Mouse (Mus musculus): ENCODE data around the gene Olfr1026.

The Olfr1026 gene

GRCm38 (mm10) chr2:85921258-85921657, at the start of gene Olfr1026:
Gene Olfr1026, plus strand, starts transcription at chr2:85921558.
- no peak for DNase-seq (ENCODE audit: low read depth, low spot score)

- DNase-seq (ENCODE audit: low read depth, low spot score) = no peak
These were observed 36.0 kb upstream of the Olfr1026 start, which contains the start of gene Olfr1023 for GRCm38 (mm10) chr2:85885340-85885739. Gene Olfr1023, plus strand, starts transcription at chr2:85885640.

GRCm38 (mm10) chr2:85904952-85905351, 16.4 kb upstream of the Olfr1026 start, which contains the start of gene Olfr1024:
Gene Olfr1024, minus strand, starts transcription at chr2:85905052.
- no peak for DNase-seq (ENCODE audit: low read depth, low spot score)

- no peak for DNase-seq (ENCODE audit: low read depth, low spot score)
These were observed 8.2 kb upstream of the Olfr1026 start for GRCm38 (mm10) chr2:85913197-85913596.

GRCm38 (mm10) chr2:85914893-85915292, 6.5 kb upstream of the Olfr1026 start, which contains the start of gene Olfr1025-ps1:
Gene Olfr1025-ps1, plus strand, starts transcription at chr2:85915193.
- no peak for DNase-seq (ENCODE audit: low read depth, low spot score)

GRCm38 (mm10) chr2:85950137-85950536, 28.8 kb downstream of the Olfr1026 start, which contains the start of gene Olfr1028:
Gene Olfr1028, plus strand, starts transcription at chr2:85950437.
- DNase-seq (ENCODE audit: low read depth, low spot score) = no peak

- DNase-seq (ENCODE audit: low read depth, low spot score) = no peak
These were observed 52.2 kb downstream of the Olfr1026 start, which contains the start of gene Olfr1029 for GRCm38 (mm10) chr2:85973595-85973994. Gene Olfr1029, plus strand, starts transcription at chr2:85973895.

Measured in retina, postnatal 7 days (tissue).